Mouse (Mus musculus): ENCODE measurements around the gene Lrba. TPM values are rescaled to one million over a fixed set of nuclear protein-coding genes. Genes with fewer than 3 reads are reported as not detected.

Gene Lrba
- polyA plus RNA-seq, 1 experiment: 5.4 TPM

GRCm38 (mm10) chr3:86819372-86819771 is 594.9 kb downstream of the Lrba start:
- no peak for TF ChIP-seq CTCF (IDR thresholded peaks at IDR 0.05; ENCODE audit: control insufficient read depth, insufficient read depth, insufficient replicate concordance, low read depth, low read length)
- no peak for TF ChIP-seq POLR2A (IDR thresholded peaks at IDR 0.05; ENCODE audit: control insufficient read depth, low read depth, low read length)
- no peaks in the 10 kb centered on the region for H3K36me3 ChIP-seq (ENCODE audit: control insufficient read depth, insufficient read depth, low read length)
- no peak overlapping the region for H3K27ac ChIP-seq (ENCODE audit: control insufficient read depth, insufficient read depth, low read depth, low read length)
- H3K4me3 ChIP-seq (ENCODE audit: control insufficient read depth, low read depth, low read length): no peak overlapping the region
- no peaks in the 10 kb centered on the region for H3K4me1 ChIP-seq (ENCODE audit: control insufficient read depth, insufficient read depth, low read length)
- no peaks in the 10 kb centered on the region for H3K27me3 ChIP-seq (ENCODE audit: control insufficient read depth, insufficient read depth, low read length)

GRCm38 (mm10) chr3:86820344-86820743 is 595.9 kb downstream of the Lrba start:
- no peak for TF ChIP-seq POLR2A (IDR thresholded peaks at IDR 0.05; ENCODE audit: control insufficient read depth, low read depth, low read length)
- TF ChIP-seq CTCF (IDR thresholded peaks at IDR 0.05; ENCODE audit: control insufficient read depth, insufficient read depth, insufficient replicate concordance, low read depth, low read length): no peak

GRCm38 (mm10) chr3:86821383-86821782 is 596.9 kb downstream of the Lrba start:
- H3K36me3 ChIP-seq (ENCODE audit: control insufficient read depth, insufficient read depth, low read length): no peaks in the 10 kb centered on the region
- H3K4me3 ChIP-seq (ENCODE audit: control insufficient read depth, low read depth, low read length): no peak overlapping the region
- H3K27ac ChIP-seq (ENCODE audit: control insufficient read depth, insufficient read depth, low read depth, low read length): no peak overlapping the region
- H3K27me3 ChIP-seq (ENCODE audit: control insufficient read depth, insufficient read depth, low read length): no peaks in the 10 kb centered on the region
- no peak for TF ChIP-seq POLR2A (IDR thresholded peaks at IDR 0.05; ENCODE audit: control insufficient read depth, low read depth, low read length)
- TF ChIP-seq CTCF (IDR thresholded peaks at IDR 0.05; ENCODE audit: control insufficient read depth, insufficient read depth, insufficient replicate concordance, low read depth, low read length): no peak
- H3K4me1 ChIP-seq (ENCODE audit: control insufficient read depth, insufficient read depth, low read length): no peaks in the 10 kb centered on the region

More at GRCm38 (mm10) chr3:86820344-86820743, 595.9 kb downstream of the Lrba start:
- H3K27me3 ChIP-seq (ENCODE audit: control insufficient read depth, insufficient read depth, low read length): no peaks in the 10 kb centered on the region
- H3K4me1 ChIP-seq (ENCODE audit: control insufficient read depth, insufficient read depth, low read length): no peaks in the 10 kb centered on the region
- no peaks in the 10 kb centered on the region for H3K36me3 ChIP-seq (ENCODE audit: control insufficient read depth, insufficient read depth, low read length)
- H3K27ac ChIP-seq (ENCODE audit: control insufficient read depth, insufficient read depth, low read depth, low read length): no peak overlapping the region
- H3K4me3 ChIP-seq (ENCODE audit: control insufficient read depth, low read depth, low read length): no peak overlapping the region

GRCm38 (mm10) chr3:86827506-86827905 is 603.0 kb downstream of the Lrba start:
- no peaks in the 10 kb centered on the region for H3K4me1 ChIP-seq (ENCODE audit: control insufficient read depth, insufficient read depth, low read length)
- H3K27me3 ChIP-seq (ENCODE audit: control insufficient read depth, insufficient read depth, low read length): no peaks in the 10 kb centered on the region
- no peak overlapping the region for H3K4me3 ChIP-seq (ENCODE audit: control insufficient read depth, low read depth, low read length)
- no peaks in the 10 kb centered on the region for H3K36me3 ChIP-seq (ENCODE audit: control insufficient read depth, insufficient read depth, low read length)
- TF ChIP-seq POLR2A (IDR thresholded peaks at IDR 0.05; ENCODE audit: control insufficient read depth, low read depth, low read length) (no peak), CTCF (IDR thresholded peaks at IDR 0.05; ENCODE audit: control insufficient read depth, insufficient read depth, insufficient replicate concordance, low read depth, low read length) (no peak)
- H3K27ac ChIP-seq (ENCODE audit: control insufficient read depth, insufficient read depth, low read depth, low read length): no peak overlapping the region

GRCm38 (mm10) chr3:86832115-86832514 is 607.6 kb downstream of the Lrba start:
- Histone ChIP-seq H3K27ac (ENCODE audit: control insufficient read depth, insufficient read depth, low read depth, low read length) (no peak overlapping the region), H3K27me3 (ENCODE audit: control insufficient read depth, insufficient read depth, low read length) (no peaks in the 10 kb centered on the region), H3K4me3 (ENCODE audit: control insufficient read depth, low read depth, low read length) (no peak overlapping the region), H3K4me1 (ENCODE audit: control insufficient read depth, insufficient read depth, low read length) (no peaks in the 10 kb centered on the region), H3K36me3 (ENCODE audit: control insufficient read depth, insufficient read depth, low read length) (no peaks in the 10 kb centered on the region)
- no peak for TF ChIP-seq POLR2A (IDR thresholded peaks at IDR 0.05; ENCODE audit: control insufficient read depth, low read depth, low read length)
- TF ChIP-seq CTCF (IDR thresholded peaks at IDR 0.05; ENCODE audit: control insufficient read depth, insufficient read depth, insufficient replicate concordance, low read depth, low read length): no peak

Other genes starting within 250 kb of the Lrba start
- 15.5 and 18.7 TPM in 2 replicates for gene Prss48, start 222.2 kb upstream of the Lrba start, polyA plus RNA-seq (2012; rRNA removed)
- gene Rps3a1, start 82.0 kb upstream of the Lrba start, polyA plus RNA-seq (2012; rRNA removed): 89.9 and 90.6 TPM in 2 replicates

All from testis, adult 2 months (tissue).